Mouse (Mus musculus) lung, adult 2 months (tissue): ENCODE measurements around the gene Pde4b.

ENCODE experiments used
- CTCF ChIP-seq: fragments of 200-500 bp; IDR thresholded peaks from 2 replicates; pipeline ENCODE4 v1.5.1; 2011; ENCODE audit warnings: mild to moderate bottlenecking, low read length, control low read depth; ENCODE audit not compliant: insufficient read depth
- POLR2A ChIP-seq: fragments of 200-500 bp; IDR thresholded peaks from 2 replicates; pipeline ENCODE4 v1.6.1; 2011; ENCODE audit warnings: low read depth, mild to moderate bottlenecking, control low read depth, low read length, borderline replicate concordance; ENCODE audit errors: extremely low read depth

GRCm38 (mm10) chr4:102507344-102507743 is 420.0 kb downstream of the Pde4b start:
- TF ChIP-seq CTCF (no peak), POLR2A (no peak)
